Mouse (Mus musculus): ENCODE results near the gene Tns1.

GRCm38 (mm10) chr1:73991226-73991625, 133.0 kb downstream of the Tns1 start:
- no peak for TF ChIP-seq CTCF (conservative IDR thresholded peaks at IDR 0.05; ENCODE audit: low read length)
- no peak for TF ChIP-seq POU5F1 (IDR thresholded peaks at IDR 0.05; ENCODE audit: borderline replicate concordance, low read length)
- no peak for TF ChIP-seq NANOG (IDR thresholded peaks at IDR 0.05; ENCODE audit: borderline replicate concordance, low read length)

Data from E14TG2a.4 (cell line).